Comparison of ENCODE assay signal across 8 mouse cellular contexts in the genomic region with DNA sequence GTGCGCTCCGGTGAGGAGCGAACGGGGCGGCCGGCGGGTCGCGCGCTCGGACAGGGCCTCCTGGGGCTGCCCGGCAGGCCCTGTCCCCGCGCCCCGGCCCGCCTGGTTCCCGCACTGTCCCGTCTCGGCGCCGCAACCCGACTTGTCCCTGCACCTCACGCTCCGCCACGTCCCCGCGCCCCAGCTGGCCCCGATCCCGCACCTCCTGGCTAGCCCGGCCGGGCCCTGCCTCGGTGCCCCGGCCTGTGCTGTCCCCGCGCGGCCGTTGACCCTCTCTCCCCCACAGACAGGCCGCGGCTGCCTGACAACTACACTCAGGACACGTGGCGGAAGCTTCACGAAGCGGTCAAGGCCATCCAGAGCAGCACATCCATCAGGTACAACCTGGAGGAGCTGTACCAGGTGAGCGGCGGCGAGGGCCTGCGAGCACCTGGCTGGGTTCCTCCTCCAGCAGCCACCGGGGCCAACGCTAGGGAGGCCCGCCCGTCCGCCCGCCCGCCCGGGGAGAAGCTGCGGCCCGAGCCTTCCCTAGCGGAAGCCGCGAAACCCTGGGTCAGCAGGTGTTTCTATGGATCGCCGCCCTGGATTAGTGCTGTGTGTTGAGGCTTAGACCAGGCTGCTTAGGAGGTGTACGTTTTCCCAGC. TPM values are rescaled to one million over a fixed set of nuclear protein-coding genes. Genes with fewer than 3 reads are reported as not detected.
A peak's percentile ranks its signal among the peaks of the same experiment; 100 is the strongest.
DNase-seq lines count a peak whose midpoint lies in the region; ATAC-seq and TF ChIP-seq lines count a peak whose summit lies in the region.

No protein-coding gene starts in this region.

- 2% methylated on average over 63 of the region's 63 CpGs for WGBS in bone marrow, adult 2 months
- WGBS in forebrain, postnatal 0 days = under 1% methylated on average over 62 of the region's 63 CpGs
- WGBS in lung, postnatal 0 days = 1% methylated on average over 42 of the region's 63 CpGs

- H3K27me3 ChIP-seq in megakaryocyte, embryonic 14.5 days (replicated peaks) = no peaks in the 10 kb centered on the region
- H3K27me3 ChIP-seq in forebrain, postnatal 0 days (ENCODE audit: insufficient read depth, low read length) = no peaks in the 10 kb centered on the region
- H3K27me3 ChIP-seq in lung, postnatal 0 days (replicated peaks; ENCODE audit: insufficient read depth, low read length) = no peaks in the 10 kb centered on the region

- no peak for TF ChIP-seq EP300 in lung, postnatal 0 days (IDR thresholded peaks at IDR 0.05)

- TF ChIP-seq CTCF in bone marrow, adult 2 months (IDR thresholded peaks at IDR 0.05; ENCODE audit: control insufficient read depth, insufficient read depth, low read length) = no peak
- no peak for TF ChIP-seq CTCF in forebrain, postnatal 0 days (IDR thresholded peaks at IDR 0.05; ENCODE audit: low read depth)
- TF ChIP-seq CTCF in lung, postnatal 0 days (IDR thresholded peaks at IDR 0.05) = no peak

- peak overlapping the region; percentile 91 for H3K27ac ChIP-seq in bone marrow, adult 2 months (ENCODE audit: control insufficient read depth, insufficient read depth, low read depth, low read length, poor library complexity)
- H3K27ac ChIP-seq in forebrain, postnatal 0 days (ENCODE audit: low read depth, low read length) = peak overlapping the region; percentile 97
- peak overlapping the region; percentile 89 for H3K27ac ChIP-seq in lung, postnatal 0 days (ENCODE audit: low read length)

- H3K4me1 ChIP-seq in megakaryocyte, embryonic 14.5 days = peaks cover 65% of the 10 kb centered on the region
- no peaks in the 10 kb centered on the region; the same call in 1 of the 2 replicates for H3K4me1 ChIP-seq in bone marrow, adult 2 months (ENCODE audit: control insufficient read depth, insufficient read depth, low read length)
- H3K4me1 ChIP-seq in forebrain, postnatal 0 days (ENCODE audit: insufficient read depth) = peaks cover 14% of the 10 kb centered on the region
- H3K4me1 ChIP-seq in lung, postnatal 0 days (ENCODE audit: insufficient read depth, low read depth, low read length) = peaks cover 4% of the 10 kb centered on the region; the same call in 1 of the 2 replicates

- no peaks in the 10 kb centered on the region for H3K9me3 ChIP-seq in megakaryocyte, embryonic 14.5 days
- no peaks in the 10 kb centered on the region for H3K9me3 ChIP-seq in forebrain, postnatal 0 days (ENCODE audit: low read length)
- no peaks in the 10 kb centered on the region for H3K9me3 ChIP-seq in lung, postnatal 0 days (ENCODE audit: low read length)

- H3K9ac ChIP-seq in forebrain, postnatal 0 days = peak overlapping the region; percentile 91
- peak overlapping the region; percentile 98 for H3K9ac ChIP-seq in lung, postnatal 0 days (replicated peaks; ENCODE audit: low read depth)

- peak; percentile 1 for DNase-seq in forebrain, postnatal 0 days
- DNase-seq in kidney, adult 9 months = peak; percentile 70
- DNase-seq in lung, postnatal 0 days (ENCODE audit: low spot score) = peak; percentile 54
- DNase-seq in spleen, postnatal 36 days (ENCODE audit: low spot score in 2 of 2) = peak; percentile 36 to 43

- ATAC-seq in megakaryocyte, adult 5-6 weeks (ENCODE audit: poor library complexity, severe bottlenecking) = no peak
- peak; percentile 1 for ATAC-seq in forebrain, postnatal 0 days
- peak; percentile 41 for ATAC-seq in lung, postnatal 0 days
- ATAC-seq in activated CD4-positive, CD25-positive, alpha-beta regulatory T cell, adult 4 months = no peak

- peaks cover 29% of the 10 kb centered on the region for H3K36me3 ChIP-seq in megakaryocyte, embryonic 14.5 days (replicated peaks; ENCODE audit: low read length)
- no peaks in the 10 kb centered on the region for H3K36me3 ChIP-seq in forebrain, postnatal 0 days (ENCODE audit: insufficient read depth)
- no peaks in the 10 kb centered on the region for H3K36me3 ChIP-seq in lung, postnatal 0 days (ENCODE audit: insufficient read depth, low read length)

- peak overlapping the region; percentile 94 for H3K4me2 ChIP-seq in forebrain, postnatal 0 days (ENCODE audit: low read depth)
- H3K4me2 ChIP-seq in lung, postnatal 0 days (replicated peaks; ENCODE audit: low read depth, low read length) = peak overlapping the region; percentile 63

- peak; percentile 16; the same call in 1 of the 2 replicates for TF ChIP-seq POLR2A in bone marrow, adult 2 months (IDR thresholded peaks at IDR 0.05; ENCODE audit: borderline replicate concordance, control insufficient read depth, low read depth, low read length)

- H3K4me3 ChIP-seq in megakaryocyte, embryonic 14.5 days (replicated peaks) = peak overlapping the region; percentile 99
- peak overlapping the region; percentile 97 for H3K4me3 ChIP-seq in bone marrow, adult 2 months (replicated peaks; ENCODE audit: control insufficient read depth, low read depth, low read length)
- peak overlapping the region; percentile 96 for H3K4me3 ChIP-seq in forebrain, postnatal 0 days (ENCODE audit: low read depth, low read length)
- H3K4me3 ChIP-seq in lung, postnatal 0 days (ENCODE audit: low read depth, low read length) = peak overlapping the region; percentile 95

RNA-seq across cellular contexts. Expression of gene Cul4a, which starts 0.6 kb away (rescaled TPM):
- 5.8 and 14.3 TPM in 2 replicates for polyA plus RNA-seq in megakaryocyte, embryonic 14.5 days (2012; ENCODE audit: insufficient read depth, low replicate concordance)
- 57.4 and 60.7 TPM in 2 replicates for total RNA-seq in megakaryocyte, adult 5-6 weeks (2015)
- 56.9 and 57.9 TPM in 2 replicates for total RNA-seq in megakaryocyte, adult 5-6 weeks (2017)
- 54.9 and 73.7 TPM in 2 replicates for polyA plus RNA-seq in bone marrow, adult 2 months (2011; ENCODE audit: insufficient read depth, insufficient read length, low replicate concordance, missing spikeins)
- total RNA-seq in forebrain, postnatal 0 days (2014; rRNA removed) = 72.6 and 101 TPM in 2 replicates
- polyA plus RNA-seq in forebrain, postnatal 0 days (2015; fragmentation: Nextera tagmentation; extraction: Ambion mirVana) = 52.8 and 59.4 TPM in 2 replicates
- 59.5 and 61.2 TPM in 2 replicates for polyA plus RNA-seq in lung, postnatal 0 days (2015; fragmentation: Nextera tagmentation; extraction: Ambion mirVana)
- 10 to 100 TPM; 10.9 to 16.6 TPM for polyA plus RNA-seq in activated CD4-positive, CD25-positive, alpha-beta regulatory T cell, adult 4 months (2017; shearing (Covaris generic))

RNA-seq across cellular contexts. Expression of gene Pcid2, which starts 0.8 kb away (rescaled TPM):
- polyA plus RNA-seq in megakaryocyte, embryonic 14.5 days (2012; ENCODE audit: insufficient read depth, low replicate concordance) = 10.0 and 25.2 TPM in 2 replicates
- total RNA-seq in megakaryocyte, adult 5-6 weeks (2015) = 17.0 and 21.2 TPM in 2 replicates
- total RNA-seq in megakaryocyte, adult 5-6 weeks (2017) = 14.0 and 14.1 TPM in 2 replicates
- polyA plus RNA-seq in bone marrow, adult 2 months (2011; ENCODE audit: insufficient read depth, insufficient read length, low replicate concordance, missing spikeins) = 16.6 and 19.1 TPM in 2 replicates
- 27.1 and 30.3 TPM in 2 replicates for total RNA-seq in forebrain, postnatal 0 days (2014; rRNA removed)
- polyA plus RNA-seq in forebrain, postnatal 0 days (2015; fragmentation: Nextera tagmentation; extraction: Ambion mirVana) = 25.8 and 32.2 TPM in 2 replicates
- polyA plus RNA-seq in lung, postnatal 0 days (2015; fragmentation: Nextera tagmentation; extraction: Ambion mirVana) = 17.5 and 18.0 TPM in 2 replicates
- 10 to 100 TPM; 32.3 to 36.5 TPM for polyA plus RNA-seq in activated CD4-positive, CD25-positive, alpha-beta regulatory T cell, adult 4 months (2017; shearing (Covaris generic))

RNA-seq across cellular contexts. Expression of gene Proz, which starts 45.3 kb away (rescaled TPM):
- 0.08 TPM in 1 of 2 replicates, not detected in the other for polyA plus RNA-seq in megakaryocyte, embryonic 14.5 days (2012; ENCODE audit: insufficient read depth, low replicate concordance)
- 0.07 and 0.20 TPM in 2 replicates for total RNA-seq in megakaryocyte, adult 5-6 weeks (2015)
- 0.33 TPM in 1 of 2 replicates, not detected in the other for total RNA-seq in megakaryocyte, adult 5-6 weeks (2017)
- polyA plus RNA-seq in bone marrow, adult 2 months (2011; ENCODE audit: insufficient read depth, insufficient read length, low replicate concordance, missing spikeins) = 0.34 and 0.70 TPM in 2 replicates
- 0.24 TPM in 1 of 2 replicates, not detected in the other for total RNA-seq in forebrain, postnatal 0 days (2014; rRNA removed)
- 0.91 TPM in 2 replicates for polyA plus RNA-seq in forebrain, postnatal 0 days (2015; fragmentation: Nextera tagmentation; extraction: Ambion mirVana)
- polyA plus RNA-seq in lung, postnatal 0 days (2015; fragmentation: Nextera tagmentation; extraction: Ambion mirVana) = 0.87 and 1.2 TPM in 2 replicates
- 1 to 10 TPM; 1.6 to 2.4 TPM for polyA plus RNA-seq in activated CD4-positive, CD25-positive, alpha-beta regulatory T cell, adult 4 months (2017; shearing (Covaris generic))

RNA-seq across cellular contexts. Expression of gene Lamp1, which starts 52.9 kb away (rescaled TPM):
- polyA plus RNA-seq in megakaryocyte, embryonic 14.5 days (2012; ENCODE audit: insufficient read depth, low replicate concordance) = 228 and 359 TPM in 2 replicates
- 609 and 613 TPM in 2 replicates for total RNA-seq in megakaryocyte, adult 5-6 weeks (2015)
- 770 and 822 TPM in 2 replicates for total RNA-seq in megakaryocyte, adult 5-6 weeks (2017)
- 61.3 and 127 TPM in 2 replicates for polyA plus RNA-seq in bone marrow, adult 2 months (2011; ENCODE audit: insufficient read depth, insufficient read length, low replicate concordance, missing spikeins)
- total RNA-seq in forebrain, postnatal 0 days (2014; rRNA removed) = 270 and 295 TPM in 2 replicates
- 356 and 373 TPM in 2 replicates for polyA plus RNA-seq in forebrain, postnatal 0 days (2015; fragmentation: Nextera tagmentation; extraction: Ambion mirVana)
- 508 and 522 TPM in 2 replicates for polyA plus RNA-seq in lung, postnatal 0 days (2015; fragmentation: Nextera tagmentation; extraction: Ambion mirVana)
- polyA plus RNA-seq in activated CD4-positive, CD25-positive, alpha-beta regulatory T cell, adult 4 months (2017; shearing (Covaris generic)) = 10 to 100 TPM; 17.9 to 18.1 TPM

Comparison
In these comparisons a context has a peak if more than half of its experiments do, and no peak if none do; other contexts are left out.
1. ATAC-seq: peak in forebrain, postnatal 0 days (single experiment) and lung, postnatal 0 days (single experiment); none in megakaryocyte, adult 5-6 weeks (single experiment) and activated CD4-positive, CD25-positive, alpha-beta regulatory T cell, adult 4 months (single experiment).
2. DNase-seq: peak in every context shown above with its lines; median percentile 70 in kidney, adult 9 months; 54 in lung, postnatal 0 days; 40 in spleen, postnatal 36 days; 1 in forebrain, postnatal 0 days.
3. Peak in every context shown above with its lines, with median percentiles within 50 percentile points of each other: H3K4me3 ChIP-seq and H3K27ac ChIP-seq.